Mouse (Mus musculus) ES-E14 (cell line): ENCODE data around the gene Rtn1. TPM values are rescaled to one million over a fixed set of nuclear protein-coding genes. Genes with fewer than 3 reads are reported as not detected.

Source experiments
- DNase-seq: peaks from one replicate; pipeline ENCODE4 v3.0.0-alpha.2; 2013; ENCODE audit warnings: low read depth, low spot score
- H3K27ac ChIP-seq: 2 replicates; pipeline ENCODE4 v1.5.1; 2012; ENCODE audit warnings: low read depth, mild to moderate bottlenecking, low read length, moderate library complexity, mixed read lengths; ENCODE audit not compliant: poor library complexity, insufficient read depth, severe bottlenecking
- H3K36me3 ChIP-seq: 2 replicates; pipeline ENCODE4 v1.6.1; 2012; ENCODE audit warnings: mild to moderate bottlenecking, low read length, moderate library complexity, mixed read lengths; ENCODE audit not compliant: control insufficient read depth, poor library complexity, insufficient read depth, severe bottlenecking
- H3K4me1 ChIP-seq, 2 experiments: fragments of 150-350 bp in 1 of 2; sonication (generic) in 1 of 2; 2 replicates each; pipeline ENCODE4 v1.6.1; 2012; ENCODE audit warnings: low read length in 2 of 2, mild to moderate bottlenecking in 1 of 2, mixed read lengths in 1 of 2; ENCODE audit not compliant: control insufficient read depth in 2 of 2, insufficient read depth in 2 of 2, poor library complexity in 1 of 2
- H3K4me3 ChIP-seq, 2 experiments: fragments of 150-350 bp in 1 of 2; sonication (generic) in 1 of 2; 2 replicates each; pipeline ENCODE4 v1.5.1; 2012; ENCODE audit warnings: low read length in 2 of 2, low read depth in 1 of 2, mild to moderate bottlenecking in 1 of 2, mixed read lengths in 1 of 2; ENCODE audit not compliant: insufficient read depth in 1 of 2, poor library complexity in 1 of 2, severe bottlenecking in 1 of 2
- H3K9ac ChIP-seq: 2 replicates; pipeline ENCODE4 v1.6.1; 2012; ENCODE audit warnings: low read depth, mild to moderate bottlenecking, low read length, mixed read lengths; ENCODE audit not compliant: poor library complexity, insufficient read depth, severe bottlenecking
- H3K9me3 ChIP-seq: fragments of 150-350 bp; sonication (generic); 2 replicates; pipeline ENCODE4 v1.6.1; 2012; ENCODE audit warnings: low read depth, mild to moderate bottlenecking, low read length; ENCODE audit not compliant: control insufficient read depth, insufficient read depth
- CHD2 ChIP-seq: IDR thresholded peaks from 2 replicates; pipeline ENCODE4 v1.6.1; 2014; ENCODE audit warnings: mild to moderate bottlenecking, low read depth, low read length, inconsistent platforms
- HCFC1 ChIP-seq: IDR thresholded peaks from 2 replicates; pipeline ENCODE4 v1.6.1; 2012; ENCODE audit warnings: low read length, inconsistent platforms, borderline replicate concordance; ENCODE audit not compliant: insufficient read depth
- MAFK ChIP-seq: IDR thresholded peaks from 2 replicates; pipeline ENCODE4 v1.6.1; 2014; ENCODE audit warnings: mild to moderate bottlenecking, low read depth, low read length, inconsistent platforms; ENCODE audit not compliant: insufficient read depth
- ZC3H11A ChIP-seq: IDR thresholded peaks from 2 replicates; pipeline ENCODE4 v1.6.1; 2012; ENCODE audit warnings: low read depth, mild to moderate bottlenecking, inconsistent platforms, low read length, borderline replicate concordance
- ZNF384 ChIP-seq: IDR thresholded peaks from 2 replicates; pipeline ENCODE4 v1.6.1; 2012; ENCODE audit warnings: low read depth, low read length, inconsistent platforms
- in situ Hi-C, 2 experiments: fragments of 600-800 bp; cut with MboI; formaldehyde crosslinking; loops; one replicate each; pipeline ENCODE4 v1.15.1; 2025; ENCODE audit warnings: low sequenced_read_pairs in 2 of 2, inconsistent platforms in 1 of 2; ENCODE audit not compliant: unreplicated experiment in 2 of 2
- total RNA-seq: library from RNA; depleted of rRNA; stranded (reverse); fragments of 300-350 nt; gene quantifications from 2 replicates; pipeline ENCODE4 v1.2.3, GENCODE M21; 2012

Gene Rtn1
- total RNA-seq, 1 experiment = 8.7 TPM

GRCm38 (mm10) chr12:72326087-72326486, 82.8 kb downstream of the Rtn1 start:
- no peak for TF ChIP-seq MAFK
- no peak for TF ChIP-seq ZNF384
- TF ChIP-seq HCFC1 = no peak
- no peak for TF ChIP-seq CHD2
- TF ChIP-seq ZC3H11A = no peak
- Histone ChIP-seq H3K36me3 (no peaks in the 10 kb centered on the region), H3K4me3 (no peak overlapping the region), H3K27ac (no peak overlapping the region), H3K9ac (no peak overlapping the region), H3K9me3 (no peaks in the 10 kb centered on the region), H3K4me1 (no peaks in the 10 kb centered on the region)
- in situ Hi-C loops = no loop called here
- no peak for DNase-seq

- Histone ChIP-seq H3K9me3 (no peaks in the 10 kb centered on the region), H3K4me3 (no peak overlapping the region), H3K36me3 (no peaks in the 10 kb centered on the region), H3K27ac (no peak overlapping the region), H3K4me1 (no peaks in the 10 kb centered on the region), H3K9ac (no peak overlapping the region)
- DNase-seq = no peak
- in situ Hi-C loops = no loop called here
- TF ChIP-seq ZNF384 = no peak
- no peak for TF ChIP-seq MAFK
- TF ChIP-seq CHD2 = no peak
- TF ChIP-seq ZC3H11A = no peak
- TF ChIP-seq HCFC1 = no peak
These were observed 83.8 kb downstream of the Rtn1 start for GRCm38 (mm10) chr12:72325025-72325424.

GRCm38 (mm10) chr12:72324210-72324871, 84.5 kb downstream of the Rtn1 start:
- no peak for TF ChIP-seq MAFK
- TF ChIP-seq HCFC1 = no peak
- no peak for TF ChIP-seq ZC3H11A
- TF ChIP-seq CHD2 = no peak
- TF ChIP-seq ZNF384 = no peak
- in situ Hi-C loops = no loop called here
- no peaks in the 10 kb centered on the region for H3K4me1 ChIP-seq
- no peak for DNase-seq
- H3K27ac ChIP-seq = no peak overlapping the region
- no peaks in the 10 kb centered on the region for H3K9me3 ChIP-seq
- H3K36me3 ChIP-seq = no peaks in the 10 kb centered on the region
- no peak overlapping the region for H3K4me3 ChIP-seq
- no peak overlapping the region for H3K9ac ChIP-seq

- no peak overlapping the region for H3K27ac ChIP-seq
- no peak for DNase-seq
- H3K9ac ChIP-seq = no peak overlapping the region
- no peaks in the 10 kb centered on the region for H3K36me3 ChIP-seq
- in situ Hi-C loops = no loop called here
- H3K9me3 ChIP-seq = no peaks in the 10 kb centered on the region
- TF ChIP-seq CHD2 = no peak
- TF ChIP-seq HCFC1 = no peak
- no peaks in the 10 kb centered on the region for H3K4me1 ChIP-seq
- H3K4me3 ChIP-seq = no peak overlapping the region
These were observed 85.1 kb downstream of the Rtn1 start for GRCm38 (mm10) chr12:72323778-72324177.

- no peaks in the 10 kb centered on the region for H3K4me1 ChIP-seq
- no peak overlapping the region for H3K27ac ChIP-seq
- no peaks in the 10 kb centered on the region for H3K36me3 ChIP-seq
- no peak for TF ChIP-seq ZC3H11A
- no peak for TF ChIP-seq MAFK
- TF ChIP-seq HCFC1 = no peak
- no peak for TF ChIP-seq CHD2
- TF ChIP-seq ZNF384 = no peak
- in situ Hi-C loops = no loop called here
- H3K4me3 ChIP-seq = no peak overlapping the region
- DNase-seq = no peak
- no peak overlapping the region for H3K9ac ChIP-seq
- no peaks in the 10 kb centered on the region for H3K9me3 ChIP-seq
These were observed 93.0 kb downstream of the Rtn1 start for GRCm38 (mm10) chr12:72315732-72316465.
